Comparison of ENCODE assay signal across 8 mouse cellular contexts in the genomic region with DNA sequence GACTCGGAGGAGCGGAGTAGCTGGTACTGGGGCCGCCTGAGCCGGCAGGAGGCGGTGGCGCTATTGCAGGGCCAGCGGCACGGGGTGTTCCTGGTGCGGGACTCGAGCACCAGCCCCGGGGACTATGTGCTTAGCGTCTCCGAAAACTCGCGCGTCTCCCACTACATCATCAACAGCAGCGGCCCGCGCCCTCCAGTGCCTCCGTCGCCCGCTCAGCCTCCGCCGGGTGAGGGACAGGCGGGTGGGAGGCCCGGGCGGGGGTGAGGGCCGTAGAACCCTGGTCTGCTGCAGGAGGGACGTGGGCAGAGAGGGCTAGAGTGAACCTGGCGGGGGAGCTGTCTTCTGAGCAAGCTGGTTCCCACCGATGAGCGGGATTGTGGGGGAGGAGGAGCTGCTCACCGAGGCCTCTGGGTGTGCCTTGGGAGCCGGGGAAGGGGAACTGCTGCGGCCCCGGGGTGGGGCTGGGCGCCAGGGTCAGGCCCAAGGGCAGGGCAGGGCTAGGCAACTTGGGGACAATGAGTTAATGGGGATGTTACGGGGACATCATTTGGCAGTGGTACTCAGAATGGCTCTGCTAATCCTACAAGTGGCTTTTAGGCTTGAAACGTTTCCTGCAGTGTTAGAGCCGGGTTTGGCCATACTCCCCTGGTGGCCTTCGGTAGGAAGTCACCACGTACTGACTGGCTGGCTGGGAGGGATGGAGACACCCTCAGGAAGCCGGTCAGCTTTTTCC. TPM values are rescaled to one million over a fixed set of nuclear protein-coding genes. Genes with fewer than 3 reads are reported as not detected.
DNase-seq lines count a peak whose midpoint lies in the region; ATAC-seq lines count a peak whose summit lies in the region.

No protein-coding gene starts in this region.

- H3K4me2 ChIP-seq in hindbrain, embryonic 11.5 days (replicated peaks; ENCODE audit: low read depth, low read length), result peak overlapping the region; percentile 82

- no peaks in the 10 kb centered on the region for H3K27me3 ChIP-seq in hindbrain, embryonic 11.5 days (ENCODE audit: control insufficient read depth, insufficient read depth, low read length)

- 0 out of 2 replicates have a peak, but pooled peaks cover 5% of the 10 kb centered on the region for H3K4me1 ChIP-seq in hindbrain, embryonic 11.5 days (replicated peaks; ENCODE audit: control insufficient read depth, insufficient read depth, low read length)

- H3K27ac ChIP-seq in hindbrain, embryonic 11.5 days (ENCODE audit: low read depth, low read length), result peak overlapping the region; percentile 89

- peak overlapping the region; percentile 91 for H3K9ac ChIP-seq in hindbrain, embryonic 11.5 days (ENCODE audit: low read depth, low read length)

- H3K4me3 ChIP-seq in hindbrain, embryonic 11.5 days (ENCODE audit: low read depth, low read length), result peak overlapping the region; percentile 99

- ATAC-seq in frontal cortex, adult (ENCODE audit: low TSS enrichment), result peak; percentile 75
- peak; percentile 86 for ATAC-seq in hindbrain, embryonic 11.5 days (ENCODE audit: low FRiP score)
- peak; percentile 72 for ATAC-seq in megakaryocyte, adult 5-6 weeks (ENCODE audit: poor library complexity, severe bottlenecking)

- 1% methylated on average over 29 of the region's 43 CpGs for WGBS in hindbrain, embryonic 11.5 days

- DNase-seq in frontal cortex, postnatal 36 days (ENCODE audit: low spot score in 2 of 2), result no peak
- DNase-seq in brain, adult 2 months (ENCODE audit: low read depth, low spot score), result peak; percentile 68
- DNase-seq in forelimb bud, embryonic 11.5 days (ENCODE audit: low read depth, low spot score), result peak; percentile 53
- DNase-seq in hindbrain, embryonic 11.5 days (ENCODE audit: low spot score), result peak; percentile 66
- DNase-seq in left cerebral cortex, adult 8-10 months (ENCODE audit: low spot score in 2 of 2), result peak; percentile 42 to 58
- peak; percentile 66 to 74 for DNase-seq in right cerebral cortex, postnatal 10 days (ENCODE audit: low spot score in 2 of 2)

- H3K9me3 ChIP-seq in hindbrain, embryonic 11.5 days (ENCODE audit: control insufficient read depth, low read length), result no peaks in the 10 kb centered on the region

- no peaks in the 10 kb centered on the region for H3K36me3 ChIP-seq in hindbrain, embryonic 11.5 days (ENCODE audit: control insufficient read depth, insufficient read depth, low read length)

RNA-seq across cellular contexts. Expression of gene Crk, which starts 0.5 kb away (rescaled TPM):
- 113 and 127 TPM in 2 replicates for polyA plus RNA-seq in hindbrain, embryonic 11.5 days (2014; fragmentation: Nextera tagmentation; extraction: Ambion mirVana)
- total RNA-seq in left cerebral cortex, adult 8-10 months (2022), result 100 to 1,000 TPM; 108 to 117 (median 112) TPM
- 52.1 and 54.9 TPM in 2 replicates for total RNA-seq in megakaryocyte, adult 5-6 weeks (2015)
- 50.7 and 56.2 TPM in 2 replicates for total RNA-seq in megakaryocyte, adult 5-6 weeks (2017)

RNA-seq across cellular contexts. Expression of gene Myo1c, which starts 29.3 kb away (rescaled TPM):
- 9.9 and 10.4 TPM in 2 replicates for polyA plus RNA-seq in hindbrain, embryonic 11.5 days (2014; fragmentation: Nextera tagmentation; extraction: Ambion mirVana)
- 10 to 100 TPM; 18.2 to 27.0 (median 21.2) TPM for total RNA-seq in left cerebral cortex, adult 8-10 months (2022)
- total RNA-seq in megakaryocyte, adult 5-6 weeks (2015), result 21.2 and 28.4 TPM in 2 replicates
- 25.3 and 29.2 TPM in 2 replicates for total RNA-seq in megakaryocyte, adult 5-6 weeks (2017)

RNA-seq across cellular contexts. Expression of gene Inpp5k, which starts 48.8 kb away (rescaled TPM):
- polyA plus RNA-seq in hindbrain, embryonic 11.5 days (2014; fragmentation: Nextera tagmentation; extraction: Ambion mirVana), result 26.5 and 28.8 TPM in 2 replicates
- 10 to 100 TPM; 41.3 to 43.5 (median 42.5) TPM for total RNA-seq in left cerebral cortex, adult 8-10 months (2022)
- 76.2 and 79.9 TPM in 2 replicates for total RNA-seq in megakaryocyte, adult 5-6 weeks (2015)
- total RNA-seq in megakaryocyte, adult 5-6 weeks (2017), result 44.5 and 46.5 TPM in 2 replicates

RNA-seq across cellular contexts. Expression of gene Ywhae, which starts 53.1 kb away (rescaled TPM):
- 1,626 and 1,696 TPM in 2 replicates for polyA plus RNA-seq in hindbrain, embryonic 11.5 days (2014; fragmentation: Nextera tagmentation; extraction: Ambion mirVana)
- 1,000 to 10,000 TPM; 1,072 to 1,190 (median 1,127) TPM for total RNA-seq in left cerebral cortex, adult 8-10 months (2022)
- 494 and 497 TPM in 2 replicates for total RNA-seq in megakaryocyte, adult 5-6 weeks (2015)
- 231 and 282 TPM in 2 replicates for total RNA-seq in megakaryocyte, adult 5-6 weeks (2017)

Comparison
In these comparisons a context has a peak if more than half of its experiments do, and no peak if none do; other contexts are left out.
1. DNase-seq: peak in brain, adult 2 months (single experiment), forelimb bud, embryonic 11.5 days (single experiment), hindbrain, embryonic 11.5 days (single experiment), left cerebral cortex, adult 8-10 months (2 of 2) and right cerebral cortex, postnatal 10 days (2 of 2); none in frontal cortex, postnatal 36 days (0 of 2).
2. Peak in every context shown above with its lines, with median percentiles within 50 percentile points of each other: ATAC-seq.